Mouse (Mus musculus) left cerebral cortex, postnatal 25 days (tissue): ENCODE results near the gene Dgkq. TPM values are rescaled to one million over a fixed set of nuclear protein-coding genes. Genes with fewer than 3 reads are reported as not detected.

Experiments used
- DNase-seq, 2 experiments: peaks; one replicate each; pipeline ENCODE4 v3.0.0; 2022; ENCODE audit warnings: low spot score in 2 of 2, mixed read lengths in 1 of 2
- intact Hi-C: fragments of 180-260 bp; cut with DNase I; formaldehyde crosslinking; loops from one replicate; pipeline ENCODE4 v1.15.1; 2025
- total RNA-seq, 2 experiments: library from RNA; stranded (reverse); gene quantifications; 2 replicates each; pipeline ENCODE4 v1.2.3; 2021

Dgkq gene
- 10 to 100 TPM; 46.9 to 57.7 TPM for total RNA-seq

GRCm38 (mm10) chr5:108668977-108669936, at the start of gene Dgkq:
TSS of gene Dgkq (minus strand) at chr5:108669672.
- peak; percentile 89 to 93 for DNase-seq
- intact Hi-C loops: no loop called here

GRCm38 (mm10) chr5:108718051-108718450, 48.6 kb upstream of the Dgkq start:
- intact Hi-C loops: no loop called here
- DNase-seq: peak in 1 of 2 experiments; percentile 22

- DNase-seq: no peak
- intact Hi-C loops: no loop called here
Measured at GRCm38 (mm10) chr5:108715974-108716373, 46.5 kb upstream of the Dgkq start.

DNA sequence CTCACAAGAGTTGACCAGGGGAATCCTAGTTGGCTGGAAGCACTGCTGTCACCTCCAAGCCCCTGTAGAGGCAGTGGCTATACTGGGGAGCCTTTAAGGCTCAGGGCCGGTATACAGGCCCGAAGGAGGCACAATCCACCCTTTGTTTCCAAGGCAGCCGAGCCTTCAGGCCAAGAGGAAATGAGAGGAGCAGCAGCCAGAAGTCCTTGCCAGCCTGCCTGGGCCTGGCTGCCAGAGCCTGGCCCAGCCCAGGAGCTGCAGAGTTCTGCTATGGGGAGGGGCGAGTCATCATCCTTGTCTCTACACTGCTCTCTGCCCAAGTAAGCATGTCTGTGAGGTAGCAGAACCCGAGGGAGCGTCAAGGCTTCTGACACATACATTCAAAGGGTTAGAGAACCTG, 44.7 kb upstream of the Dgkq start:
- intact Hi-C loops: no loop called here
- peak in 1 of 2 experiments; percentile 56 for DNase-seq

GRCm38 (mm10) chr5:108713691-108714090, 44.2 kb upstream of the Dgkq start:
- intact Hi-C loops: no loop called here
- no peak for DNase-seq

- DNase-seq: no peak
- intact Hi-C loops: no loop called here
Measured at GRCm38 (mm10) chr5:108713096-108713495, 43.6 kb upstream of the Dgkq start.

- intact Hi-C loops: no loop called here
- no peak for DNase-seq
Measured at GRCm38 (mm10) chr5:108711968-108712367, 42.5 kb upstream of the Dgkq start.

- DNase-seq: no peak
- intact Hi-C loops: no loop called here
Measured at GRCm38 (mm10) chr5:108708981-108709731, 39.7 kb upstream of the Dgkq start.

- DNase-seq: no peak
- intact Hi-C loops: no loop called here
Measured at GRCm38 (mm10) chr5:108708419-108708818, 38.9 kb upstream of the Dgkq start.

GRCm38 (mm10) chr5:108707758-108708157, 38.3 kb upstream of the Dgkq start:
- intact Hi-C loops: no loop called here
- no peak for DNase-seq

GRCm38 (mm10) chr5:108703754-108704626, 34.5 kb upstream of the Dgkq start:
- intact Hi-C loops: no loop called here
- DNase-seq: no peak

DNA sequence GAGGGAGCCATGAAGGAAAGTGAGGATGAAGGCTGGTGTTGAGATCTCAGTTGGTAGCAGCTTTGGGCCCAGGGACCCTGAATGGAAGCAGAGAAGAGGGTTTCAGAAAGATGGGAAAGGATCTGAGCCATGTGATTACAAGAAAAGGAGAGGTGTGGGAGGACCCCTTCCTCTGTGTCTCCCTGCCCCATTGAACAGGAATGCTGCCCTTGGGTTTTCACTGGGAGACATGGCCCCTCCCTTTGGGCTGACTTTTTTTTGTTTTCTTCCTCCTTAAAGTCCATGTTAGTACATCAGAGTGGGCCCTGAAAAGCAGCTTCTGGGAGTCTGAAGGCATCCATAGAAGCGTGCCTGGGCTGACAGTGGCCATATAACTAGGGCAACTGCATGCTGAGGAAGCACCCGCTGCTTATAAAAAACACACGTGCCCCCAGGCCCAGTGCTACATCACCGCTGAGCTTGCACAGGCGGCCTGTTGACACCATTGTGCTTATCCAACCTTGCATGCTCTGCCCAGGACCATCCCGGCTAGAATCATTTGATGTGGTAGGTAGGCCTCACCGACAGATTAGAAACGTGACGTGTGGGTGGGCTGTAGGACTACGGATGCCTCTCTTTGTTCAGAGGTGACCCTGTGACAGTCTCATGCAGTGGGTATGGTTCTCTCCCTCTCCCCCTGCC, 32.0 kb upstream of the Dgkq start:
- no peak for DNase-seq
- intact Hi-C loops: no loop called here

DNA sequence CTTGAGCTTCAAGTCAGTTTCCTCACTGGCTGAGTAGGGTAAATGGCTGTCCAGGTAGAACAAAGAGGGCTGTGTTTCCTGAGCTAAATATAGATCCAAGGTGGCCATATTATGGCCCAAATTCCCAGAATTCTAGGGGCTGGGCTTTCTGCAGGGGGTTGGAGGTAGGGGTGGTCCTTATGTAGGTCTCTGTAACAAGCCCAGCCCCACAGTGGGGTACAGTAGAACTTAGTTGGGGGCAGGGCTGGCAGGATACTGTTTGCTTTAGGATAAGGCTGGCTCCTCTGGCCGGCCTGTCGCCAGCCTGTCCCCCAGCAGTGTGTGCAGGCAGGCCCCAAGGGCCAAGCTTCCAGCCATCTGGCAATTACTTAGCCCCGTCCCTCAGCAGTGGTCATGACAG, 30.9 kb upstream of the Dgkq start:
- intact Hi-C loops: no loop called here
- no peak for DNase-seq

- peak; percentile 40 to 79 for DNase-seq
- intact Hi-C loops: loop anchor here (10.0 kb wide), 1 partner anchor 1397 kb away; the partner anchor contains the start of genes Gm35315 and Plcxd1
Measured at GRCm38 (mm10) chr5:108697341-108697753, 27.9 kb upstream of the Dgkq start.

DNA sequence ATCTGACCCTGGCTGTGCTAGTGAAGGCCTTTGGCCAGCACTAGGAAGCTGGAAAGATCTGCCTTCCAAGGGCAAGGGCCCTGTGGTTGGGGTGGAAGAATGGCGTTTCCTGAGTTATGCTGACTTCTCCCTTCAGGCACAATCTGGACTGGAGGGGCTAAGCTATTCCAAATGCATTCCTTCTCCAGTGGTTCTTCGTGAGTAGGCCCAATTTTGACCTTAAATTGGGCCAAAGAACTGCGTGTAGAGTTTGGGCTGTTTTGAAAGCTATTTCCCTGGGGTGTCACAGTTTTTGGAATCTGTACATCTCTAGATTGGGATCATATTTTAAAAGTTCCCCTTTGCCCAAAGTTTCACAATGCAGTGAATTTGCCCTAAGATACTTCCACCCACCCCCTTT, 27.1 kb upstream of the Dgkq start:
- DNase-seq: no peak
- intact Hi-C loops: loop anchor here (10.0 kb wide), 1 partner anchor 1398 kb away; the partner anchor contains the start of genes Gm35315 and Plcxd1

DNA sequence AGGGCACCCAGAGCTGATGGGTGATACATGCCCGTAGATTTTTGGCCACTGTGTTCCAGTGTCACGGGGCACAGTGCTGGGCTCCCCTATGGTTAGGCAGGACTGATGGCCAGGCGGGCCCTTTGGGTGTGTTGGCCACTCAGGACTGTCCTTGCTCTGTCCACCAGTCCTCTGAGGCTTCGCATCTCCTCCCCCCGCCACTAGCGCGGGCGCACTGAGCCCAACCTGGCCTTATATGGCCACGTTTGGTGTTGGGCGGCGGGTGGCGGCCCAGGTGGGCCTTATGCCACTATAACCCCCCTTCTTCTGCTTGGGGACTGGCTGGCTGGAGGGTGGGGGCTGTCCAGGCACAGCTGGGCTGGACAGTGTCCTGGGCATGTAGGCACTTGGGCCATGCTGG, 26.4 kb upstream of the Dgkq start:
- intact Hi-C loops: loop anchor here (10.0 kb wide), 1 partner anchor 1399 kb away; the partner anchor contains the start of genes Gm35315 and Plcxd1

DNA sequence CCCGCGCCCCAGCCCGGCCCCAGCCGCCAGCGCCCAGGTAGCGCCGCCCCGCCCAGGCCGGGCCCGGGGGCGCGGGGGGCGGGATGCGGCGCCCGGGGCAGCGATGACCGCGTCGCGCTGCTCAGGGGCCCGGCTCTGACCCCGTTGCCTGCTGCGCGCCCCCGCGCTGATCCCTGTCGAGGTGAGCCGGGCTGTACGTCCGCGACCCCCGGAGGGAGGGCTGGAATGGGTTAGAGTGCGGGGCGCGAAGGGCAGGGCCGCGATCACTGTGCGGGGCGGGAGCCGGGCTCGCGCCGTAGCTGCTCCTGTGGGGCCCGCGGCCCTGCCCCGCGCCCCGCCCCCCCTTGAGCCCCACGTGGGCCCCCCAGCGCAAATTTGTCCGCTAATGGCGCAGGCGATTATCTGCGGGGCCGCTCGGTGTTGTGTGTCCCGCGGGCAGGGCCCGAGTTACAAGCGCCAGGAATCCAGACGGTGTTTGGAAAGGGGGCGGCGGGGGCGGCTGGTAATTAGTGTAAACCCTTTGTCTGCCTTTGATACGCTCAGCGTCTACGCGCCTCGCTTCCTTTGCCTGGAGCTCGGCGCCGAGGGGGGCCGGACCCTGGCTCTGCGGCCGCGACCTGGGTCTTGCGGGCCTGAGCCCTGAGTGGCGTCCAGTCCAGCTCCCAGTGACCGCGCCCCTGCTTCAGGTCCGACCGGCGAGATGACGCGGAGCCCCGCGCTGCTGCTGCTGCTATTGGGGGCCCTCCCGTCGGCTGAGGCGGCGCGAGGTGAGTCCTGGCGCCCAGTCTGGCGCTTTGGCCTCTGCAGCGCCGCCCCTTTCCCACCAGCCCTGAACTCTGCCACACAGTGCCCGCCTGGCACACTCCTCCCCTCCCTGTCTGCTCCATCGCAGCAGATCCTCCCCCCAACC, 25.1 kb upstream of the Dgkq start:
- DNase-seq: no peak
- intact Hi-C loops: loop anchor here (1.0 to 10.0 kb wide), 2 partner anchors 33 to 1400 kb away; partner anchors contain the start of genes Gm35315 and Plcxd1

More for the DNA sequence above, 26.4 kb upstream of the Dgkq start:
- DNase-seq: no peak

- intact Hi-C loops: loop anchor here (1.0 to 10.0 kb wide), 2 partner anchors 33 to 1401 kb away; partner anchors contain the start of genes Gm35315 and Plcxd1
- DNase-seq: peak; percentile 67 to 70
Measured at GRCm38 (mm10) chr5:108693872-108694288, 24.4 kb upstream of the Dgkq start.
